Mouse (Mus musculus): ENCODE measurements around the gene Bckdhb.
A peak's percentile ranks its signal among the peaks of the same experiment; 100 is the strongest.
"Not testable (repeated sequence)": the region's sequence is repeated elsewhere in the genome, so short reads cannot be mapped to it uniquely, and the experiment has no call there.

Bckdhb gene

GRCm38 (mm10) chr9:83964376-83964775 lies 39.4 kb downstream of the Bckdhb start:
- no peak for DNase-seq

GRCm38 (mm10) chr9:83967439-83968050 lies 42.6 kb downstream of the Bckdhb start:
- no peak for DNase-seq

- DNase-seq: no peak
Measured at GRCm38 (mm10) chr9:83969326-83969725, 44.4 kb downstream of the Bckdhb start.

- DNase-seq: no peak
Measured at GRCm38 (mm10) chr9:83973467-83973866, 48.5 kb downstream of the Bckdhb start.

GRCm38 (mm10) chr9:83975811-83976210 lies 50.9 kb downstream of the Bckdhb start:
- no peak for DNase-seq

GRCm38 (mm10) chr9:83981234-83981633 lies 56.3 kb downstream of the Bckdhb start:
- DNase-seq: no peak

- no peak for DNase-seq
Measured at GRCm38 (mm10) chr9:84008961-84009360, 84.0 kb downstream of the Bckdhb start.

- peak; percentile 74 for DNase-seq
Measured at GRCm38 (mm10) chr9:84011146-84011545, 86.2 kb downstream of the Bckdhb start.

GRCm38 (mm10) chr9:84018141-84018540 lies 93.2 kb downstream of the Bckdhb start:
- DNase-seq: not testable (repeated sequence)

GRCm38 (mm10) chr9:84019627-84020026 lies 94.7 kb downstream of the Bckdhb start:
- DNase-seq: no peak

- no peak for DNase-seq
Measured at GRCm38 (mm10) chr9:84021189-84021588, 96.2 kb downstream of the Bckdhb start.

- no peak for DNase-seq
Measured at GRCm38 (mm10) chr9:84028120-84028519, 103.2 kb downstream of the Bckdhb start.

GRCm38 (mm10) chr9:84030691-84031290 lies 105.8 kb downstream of the Bckdhb start:
- no peak for DNase-seq

GRCm38 (mm10) chr9:84031406-84031805 lies 106.5 kb downstream of the Bckdhb start:
- DNase-seq: no peak

GRCm38 (mm10) chr9:84032669-84033341 lies 107.9 kb downstream of the Bckdhb start:
- no peak for DNase-seq

- DNase-seq: no peak
Measured at GRCm38 (mm10) chr9:84036046-84036445, 111.1 kb downstream of the Bckdhb start.

GRCm38 (mm10) chr9:84037224-84037623 lies 112.3 kb downstream of the Bckdhb start:
- no peak for DNase-seq

- no peak for DNase-seq
Measured at GRCm38 (mm10) chr9:84038946-84039345, 114.0 kb downstream of the Bckdhb start.

- no peak for DNase-seq
Measured at GRCm38 (mm10) chr9:84040376-84040775, 115.4 kb downstream of the Bckdhb start.

GRCm38 (mm10) chr9:84041631-84042277 lies 116.8 kb downstream of the Bckdhb start:
- no peak for DNase-seq

GRCm38 (mm10) chr9:84042539-84042938 lies 117.6 kb downstream of the Bckdhb start:
- no peak for DNase-seq

- DNase-seq: no peak
Measured at GRCm38 (mm10) chr9:84044136-84044535, 119.2 kb downstream of the Bckdhb start.

GRCm38 (mm10) chr9:84045632-84046031 lies 120.7 kb downstream of the Bckdhb start:
- no peak for DNase-seq

GRCm38 (mm10) chr9:84046334-84046733 lies 121.4 kb downstream of the Bckdhb start:
- DNase-seq: no peak

All from kidney, adult 9 months (tissue).